Mouse (Mus musculus) kidney, postnatal 4 days (tissue): ENCODE results near the gene Srpk2.
"Not testable (repeated sequence)": the region's sequence is repeated elsewhere in the genome, so short reads cannot be mapped to it uniquely, and the experiment has no call there.

Experiments
- DNase-seq, 2 experiments: peaks; one replicate each; pipeline ENCODE4 v3.0.0; 2021; ENCODE audit warnings: mixed read lengths in 2 of 2

The Srpk2 gene

GRCm38 (mm10) chr5:23561227-23561626 is 123.2 kb downstream of the Srpk2 start:
- no peak for DNase-seq

DNA sequence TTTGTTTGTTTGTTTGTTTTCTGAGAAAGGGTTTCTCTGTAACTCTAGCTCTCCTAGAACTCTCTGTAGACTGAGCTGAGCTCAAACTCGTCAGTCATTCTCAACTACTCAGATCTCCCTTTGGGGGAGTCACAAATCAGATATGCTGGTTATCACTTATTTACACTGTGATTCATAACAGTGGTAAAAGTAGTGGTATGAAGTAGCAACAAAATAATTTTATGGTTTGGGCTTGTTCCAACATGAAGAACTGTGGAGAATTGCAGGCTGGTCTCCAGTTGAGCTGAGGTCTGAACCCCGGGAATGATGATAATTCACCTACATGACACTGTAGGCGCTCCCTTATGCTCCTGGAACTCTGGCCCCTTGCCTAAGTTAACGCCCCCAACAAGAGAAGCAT is 124.2 kb downstream of the Srpk2 start:
- no peak for DNase-seq

DNA sequence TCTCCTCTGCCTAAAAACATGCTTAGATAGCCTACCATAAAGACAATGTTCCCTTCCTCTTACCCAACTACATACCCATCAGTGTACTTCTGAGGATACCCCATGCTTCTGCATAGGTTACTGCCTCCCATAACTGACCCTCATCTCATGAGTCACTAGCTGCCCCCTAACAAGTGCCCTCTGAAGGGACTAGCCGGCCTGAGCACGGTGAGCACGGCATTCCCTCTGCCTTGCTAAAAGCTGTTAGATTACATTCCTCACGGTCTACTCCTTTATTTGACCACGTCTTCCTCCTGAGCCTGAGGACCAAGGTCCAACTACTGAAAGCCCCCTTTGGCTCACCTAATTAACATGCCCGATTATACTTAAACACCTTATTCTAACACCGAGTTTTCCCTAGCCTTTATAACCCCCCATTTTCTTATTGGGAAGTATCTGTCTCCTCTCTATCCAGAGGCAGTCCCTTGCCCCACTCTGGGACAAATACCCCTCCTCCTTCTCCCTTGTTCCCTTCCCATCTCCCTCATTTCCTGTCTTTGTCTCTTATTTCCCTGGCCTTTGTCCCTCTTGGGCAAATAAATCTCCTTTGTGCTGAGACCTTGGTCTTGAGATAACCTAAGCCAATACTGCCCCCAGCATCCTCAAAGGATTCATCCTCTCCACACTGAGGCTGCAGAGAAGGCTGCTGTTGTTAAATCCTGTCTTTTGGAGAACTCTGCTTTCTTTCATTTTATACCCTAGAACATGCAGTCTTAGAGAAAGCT is 128.2 kb downstream of the Srpk2 start:
- no peak for DNase-seq

- not testable (repeated sequence) for DNase-seq
Observed at GRCm38 (mm10) chr5:23553338-23553737, 131.1 kb downstream of the Srpk2 start.

DNA sequence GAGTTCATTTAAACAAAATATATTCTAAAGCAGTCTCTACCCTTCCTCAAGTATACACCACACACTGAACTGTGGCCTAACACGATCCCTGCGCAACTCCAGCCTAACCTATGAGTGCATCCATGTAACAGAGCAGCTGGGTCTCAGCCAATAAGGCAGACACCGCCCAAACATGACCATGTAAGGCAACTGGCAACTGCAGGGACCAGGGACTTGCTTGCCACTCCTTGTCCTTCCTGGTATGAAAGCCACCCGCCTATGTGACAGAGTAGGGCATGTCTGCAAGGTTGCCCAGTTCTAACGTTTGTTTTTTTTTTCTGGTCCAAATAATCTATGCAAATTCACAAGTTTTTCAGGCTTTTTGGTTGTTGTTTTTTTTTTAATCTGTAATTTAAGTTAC is 132.7 kb downstream of the Srpk2 start:
- peak in 1 of 2 experiments; percentile 7 for DNase-seq

GRCm38 (mm10) chr5:23535692-23536091 is 148.7 kb downstream of the Srpk2 start:
- DNase-seq = no peak

- no peak for DNase-seq
Observed at GRCm38 (mm10) chr5:23531541-23532096, 152.8 kb downstream of the Srpk2 start.

DNA sequence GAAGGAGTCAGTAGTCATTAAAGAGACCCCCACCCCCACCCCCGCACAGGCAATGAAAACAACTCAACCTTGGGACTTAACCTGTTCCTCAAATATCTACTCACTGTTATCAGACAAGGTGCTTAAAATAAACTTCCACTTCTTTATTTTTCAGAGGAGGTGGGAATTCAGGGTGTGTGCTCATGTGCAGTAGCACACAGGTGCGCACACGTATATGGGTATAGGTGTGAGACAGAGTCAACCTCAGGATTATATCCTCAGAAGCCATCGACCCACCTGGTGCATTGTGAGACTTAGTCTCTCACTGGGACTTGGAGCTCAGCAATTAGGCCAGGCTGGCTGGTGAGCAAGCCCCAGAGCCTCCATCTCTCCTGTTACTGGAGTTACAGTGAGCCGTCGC is 153.3 kb downstream of the Srpk2 start:
- DNase-seq = no peak

DNA sequence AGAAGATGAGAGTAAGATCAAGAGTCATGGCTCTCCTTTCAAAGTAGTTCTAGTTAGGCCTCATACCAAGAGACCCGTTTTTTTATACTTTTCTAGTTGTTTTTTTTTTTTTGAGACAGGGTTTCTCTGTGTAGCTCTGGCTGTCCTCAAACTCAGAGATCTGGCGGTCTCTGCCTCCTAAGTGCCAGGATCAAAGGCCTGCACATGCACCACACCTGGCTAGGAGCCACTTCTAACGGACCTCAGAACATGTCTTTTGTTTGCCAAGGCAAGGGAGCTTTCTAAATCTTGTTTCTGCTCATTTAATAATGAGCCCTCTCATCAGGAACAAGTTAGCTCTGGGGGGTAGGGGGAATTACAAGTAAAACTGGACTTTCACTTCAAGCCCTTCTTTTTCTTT is 159.8 kb downstream of the Srpk2 start:
- no peak for DNase-seq

DNA sequence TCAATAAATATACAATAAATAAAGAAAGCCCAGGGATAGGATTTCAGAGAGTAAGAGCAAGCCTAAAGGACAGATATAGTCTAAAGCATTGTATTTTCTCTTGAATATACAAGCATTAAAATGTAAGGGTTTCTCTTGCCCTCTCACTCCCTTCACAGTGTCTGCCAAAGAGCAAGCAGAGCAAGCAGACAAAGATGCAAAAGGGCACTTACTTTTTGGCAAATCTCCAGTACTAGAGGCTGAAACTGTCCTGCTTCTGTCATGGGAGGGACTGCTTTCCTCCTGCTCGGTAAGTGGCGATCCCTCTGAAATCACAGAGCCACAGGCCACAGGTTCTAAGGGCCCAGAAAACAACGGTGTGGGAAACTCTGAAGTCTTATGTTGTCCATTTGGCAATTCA is 160.5 kb downstream of the Srpk2 start:
- DNase-seq = no peak

GRCm38 (mm10) chr5:23521645-23522044 is 162.8 kb downstream of the Srpk2 start:
- no peak for DNase-seq

GRCm38 (mm10) chr5:23519679-23520078 is 164.7 kb downstream of the Srpk2 start:
- no peak for DNase-seq

- peak; percentile 47 to 62 for DNase-seq
Observed at GRCm38 (mm10) chr5:23518673-23519072, 165.7 kb downstream of the Srpk2 start.

DNA sequence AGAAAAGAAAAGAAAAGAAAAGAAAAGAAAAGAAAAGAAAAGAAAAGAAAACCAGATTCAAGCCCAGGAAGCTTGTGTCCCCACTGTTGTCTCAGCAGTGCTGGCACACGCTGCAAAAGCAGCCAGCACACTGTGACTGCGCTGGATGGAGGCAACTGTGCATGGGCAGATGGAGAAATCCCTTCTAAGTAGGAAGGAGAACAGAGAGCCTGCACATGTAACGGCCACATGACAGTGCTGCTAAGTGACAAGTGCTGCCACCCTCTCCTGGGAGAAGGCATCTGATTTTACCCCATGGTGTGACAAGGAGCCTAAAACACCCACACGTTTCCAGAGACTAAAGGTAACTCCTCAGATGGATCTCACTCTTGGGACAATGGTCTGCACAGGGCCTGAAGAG is 166.6 kb downstream of the Srpk2 start:
- no peak for DNase-seq

DNA sequence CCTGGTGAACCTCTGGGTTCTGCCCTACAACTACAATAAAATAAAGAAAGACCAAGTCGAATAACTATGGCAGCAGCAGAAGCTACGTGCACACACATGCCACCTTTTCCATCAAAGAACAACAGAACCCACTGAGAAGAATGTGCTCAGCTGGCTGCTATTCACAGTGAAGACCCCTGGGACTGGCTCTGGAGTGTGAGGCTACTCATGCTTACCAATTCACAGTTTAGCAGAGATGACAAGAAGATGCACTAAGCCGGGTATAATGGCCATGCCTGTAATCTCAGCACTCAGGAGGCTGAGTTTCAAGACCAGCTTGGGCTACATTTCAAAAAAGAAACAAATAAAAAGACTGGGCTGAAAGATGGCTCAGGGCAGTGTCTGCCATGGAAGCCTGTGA is 167.5 kb downstream of the Srpk2 start:
- DNase-seq = no peak

DNA sequence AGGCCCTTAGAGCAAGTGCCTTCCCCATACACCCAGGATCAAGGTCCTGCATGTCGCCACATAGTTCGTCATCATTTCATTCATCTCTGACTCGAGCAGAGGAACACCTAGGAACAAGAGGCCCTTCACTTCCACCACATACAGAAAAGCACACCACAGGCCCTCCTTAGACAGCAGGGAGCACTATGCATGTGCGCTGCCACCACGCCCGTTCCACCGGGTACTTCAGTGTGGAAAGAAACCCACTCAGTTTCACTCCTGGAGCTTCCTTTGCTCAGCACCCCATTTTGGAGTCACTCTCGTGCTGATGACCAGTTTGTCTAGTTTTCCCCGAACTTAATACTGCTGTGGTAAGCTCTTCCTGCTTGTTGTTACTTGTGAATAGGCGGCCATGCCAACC is 169.4 kb downstream of the Srpk2 start:
- DNase-seq = no peak

GRCm38 (mm10) chr5:23513468-23513867 is 170.9 kb downstream of the Srpk2 start:
- DNase-seq = no peak

DNA sequence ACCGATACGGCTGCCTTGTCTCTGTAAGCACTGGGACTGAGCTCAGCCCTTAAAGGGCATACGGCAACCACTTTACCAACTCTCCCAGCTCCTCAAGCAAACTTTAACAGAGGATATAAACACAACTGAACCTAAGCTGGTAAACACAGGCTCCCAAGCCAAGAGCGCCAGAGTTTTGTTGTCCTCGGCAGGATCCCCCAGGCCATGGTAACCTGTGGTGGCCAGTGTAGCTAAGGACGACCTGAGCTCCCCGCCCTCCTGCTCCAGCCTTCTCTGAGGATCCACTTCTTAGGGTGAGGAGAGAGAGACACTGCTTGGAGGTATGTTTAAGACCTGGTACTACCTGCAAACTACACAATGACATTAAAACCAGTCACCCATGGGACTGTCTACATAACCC is 171.9 kb downstream of the Srpk2 start:
- no peak for DNase-seq

DNA sequence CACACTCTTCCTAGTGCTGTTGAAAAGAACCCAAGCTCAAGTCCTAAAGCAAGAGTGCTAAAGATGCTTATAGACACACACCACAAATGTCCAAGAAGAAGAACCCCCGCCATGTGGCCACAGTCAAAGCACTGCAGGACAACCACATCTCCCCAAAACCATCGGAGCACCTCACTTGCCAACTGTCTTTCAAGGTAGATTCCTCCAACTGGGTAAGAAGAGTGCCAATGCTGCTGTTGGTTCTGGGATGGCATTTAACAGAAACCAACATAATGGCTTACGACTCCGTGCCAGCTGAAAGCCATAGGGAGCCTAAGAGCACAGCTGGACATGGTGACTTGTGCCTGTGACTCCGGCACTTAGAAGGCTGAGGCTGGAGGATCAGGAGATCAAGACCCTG is 173.0 kb downstream of the Srpk2 start:
- DNase-seq = no peak

DNA sequence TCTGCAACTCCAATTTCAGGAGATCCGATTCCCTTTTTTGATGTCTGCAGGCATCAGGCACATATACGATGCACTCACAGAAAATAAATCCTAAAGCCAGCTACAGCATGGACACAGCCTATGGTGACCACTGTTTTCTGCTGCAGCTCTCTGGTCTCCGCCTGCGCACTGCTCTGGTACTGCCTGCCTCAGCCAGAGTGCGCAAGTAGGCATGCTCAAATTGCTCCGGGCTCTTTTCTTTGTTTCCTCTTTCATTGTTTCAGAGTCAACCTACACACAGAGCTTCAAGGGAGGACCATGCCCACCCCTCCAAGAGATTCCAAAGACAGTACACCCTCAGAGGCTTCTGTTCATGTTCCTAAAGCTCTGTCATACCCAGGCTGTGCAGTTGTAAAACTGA is 175.8 kb downstream of the Srpk2 start:
- DNase-seq = no peak

GRCm38 (mm10) chr5:23507210-23507609 is 177.2 kb downstream of the Srpk2 start:
- DNase-seq = no peak

- DNase-seq = no peak
Observed at GRCm38 (mm10) chr5:23505578-23505977, 178.8 kb downstream of the Srpk2 start.

- DNase-seq = no peak
Observed at GRCm38 (mm10) chr5:23502317-23502937, 182.0 kb downstream of the Srpk2 start.

GRCm38 (mm10) chr5:23501582-23502316 is 182.7 kb downstream of the Srpk2 start:
- no peak for DNase-seq
